Mouse (Mus musculus): Measurements from ENCODE around the gene Il4i1.

DNA sequence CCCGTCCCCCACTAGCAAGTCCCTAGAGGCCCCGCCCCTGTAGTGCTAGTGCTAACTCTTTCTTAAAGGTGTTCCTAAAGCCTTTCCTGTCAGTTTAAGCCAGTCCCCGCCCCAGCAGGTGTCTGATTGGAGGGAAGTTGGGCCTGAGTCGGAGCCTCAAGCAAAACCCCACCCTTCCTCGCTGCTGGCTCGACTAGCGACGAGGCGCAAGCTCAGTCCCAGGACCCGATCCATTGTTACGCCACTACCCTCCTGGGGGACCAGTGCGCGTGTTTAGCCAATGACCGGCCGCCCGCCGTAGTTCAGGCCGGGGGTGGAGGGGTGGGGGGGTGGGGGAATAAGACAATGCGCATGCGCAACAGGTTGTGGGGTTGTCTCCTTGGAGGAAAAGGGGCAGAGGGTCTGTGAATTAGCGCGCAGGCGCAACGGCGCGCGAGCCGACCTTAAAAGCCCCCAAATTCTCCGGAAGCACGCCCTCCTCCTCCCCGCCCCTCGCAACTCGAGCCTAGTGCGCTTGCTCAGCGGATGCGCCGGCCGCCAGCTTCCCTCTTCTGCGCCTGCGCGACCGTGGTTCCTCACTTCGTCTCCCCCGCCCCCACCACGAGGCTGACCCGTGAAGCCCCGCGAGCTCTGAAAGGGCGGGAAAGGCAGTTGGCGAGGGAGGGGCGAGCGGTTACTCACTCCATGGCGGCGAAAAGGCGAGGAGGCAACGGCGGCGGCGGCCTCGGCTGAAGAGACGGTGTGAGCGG lies at the start of gene Il4i1, which contains the start of gene Nup62:
- TF ChIP-seq CTCF (conservative IDR thresholded peaks at IDR 0.05; ENCODE audit: insufficient read depth, insufficient read length, low read depth, low read length) (0 out of 2 replicates have a peak, but pooled peaks have one; percentile 3), POLR2A (IDR thresholded peaks at IDR 0.05; ENCODE audit: low read depth, low read length) (no peak)
